Mouse (Mus musculus): ENCODE data around the gene Cmtr1.
A peak's percentile ranks its signal among the peaks of the same experiment; 100 is the strongest.

The Cmtr1 gene

GRCm38 (mm10) chr17:29732522-29732921, 72.1 kb downstream of the Cmtr1 start:
- DNase-seq (ENCODE audit: low spot score in 2 of 2): no peak

- no peak for DNase-seq (ENCODE audit: low spot score in 2 of 2)
Observed at GRCm38 (mm10) chr17:29736448-29737014, 76.1 kb downstream of the Cmtr1 start.

- DNase-seq (ENCODE audit: low spot score in 2 of 2): peak in 1 of 2 experiments; percentile 50
Observed at GRCm38 (mm10) chr17:29737849-29738804, 77.7 kb downstream of the Cmtr1 start.

- no peak for DNase-seq (ENCODE audit: low spot score in 2 of 2)
Observed at GRCm38 (mm10) chr17:29747466-29747865, 87.1 kb downstream of the Cmtr1 start.

- DNase-seq (ENCODE audit: low spot score in 2 of 2): no peak
Observed at GRCm38 (mm10) chr17:29754510-29754909, 94.1 kb downstream of the Cmtr1 start.

Data from frontal cortex, postnatal 14 days (tissue).